Mouse (Mus musculus): ENCODE results near the gene Fbxl13. TPM values are rescaled to one million over a fixed set of nuclear protein-coding genes. Genes with fewer than 3 reads are reported as not detected.

Gene Fbxl13
- total RNA-seq, 2 experiments from 2014 or later: 0.16 to 0.30 TPM

GRCm38 (mm10) chr5:21496321-21496720, 149.1 kb downstream of the Fbxl13 start:
- intact Hi-C loops (cut with DNase I): no loop called here
- no peak for DNase-seq (ENCODE audit: low spot score in 2 of 2)

- DNase-seq (ENCODE audit: low spot score in 2 of 2): no peak
- intact Hi-C loops (cut with DNase I): no loop called here
Observed at GRCm38 (mm10) chr5:21494781-21495180, 150.7 kb downstream of the Fbxl13 start.

- DNase-seq (ENCODE audit: low spot score in 2 of 2): no peak
- intact Hi-C loops (cut with DNase I): no loop called here
Observed at GRCm38 (mm10) chr5:21493294-21493999, 152.0 kb downstream of the Fbxl13 start.

GRCm38 (mm10) chr5:21492213-21492612, 153.2 kb downstream of the Fbxl13 start:
- DNase-seq (ENCODE audit: low spot score in 2 of 2): no peak
- intact Hi-C loops (cut with DNase I): no loop called here

- intact Hi-C loops (cut with DNase I): no loop called here
Observed at GRCm38 (mm10) chr5:21491469-21491868, 154.0 kb downstream of the Fbxl13 start.

GRCm38 (mm10) chr5:21489135-21489534, 156.3 kb downstream of the Fbxl13 start:
- DNase-seq (ENCODE audit: low spot score in 2 of 2): no peak
- intact Hi-C loops (cut with DNase I): no loop called here

More at GRCm38 (mm10) chr5:21491469-21491868, 154.0 kb downstream of the Fbxl13 start:
- no peak for DNase-seq (ENCODE audit: low spot score in 2 of 2)

GRCm38 (mm10) chr5:21488506-21488905, 156.9 kb downstream of the Fbxl13 start:
- intact Hi-C loops (cut with DNase I): no loop called here
- peak in 1 of 2 experiments; percentile 47 for DNase-seq (ENCODE audit: low spot score in 2 of 2)

GRCm38 (mm10) chr5:21487716-21488115, 157.7 kb downstream of the Fbxl13 start:
- intact Hi-C loops (cut with DNase I): no loop called here
- DNase-seq (ENCODE audit: low spot score in 2 of 2): no peak

GRCm38 (mm10) chr5:21487306-21487705, 158.1 kb downstream of the Fbxl13 start:
- DNase-seq (ENCODE audit: low spot score in 2 of 2): no peak
- intact Hi-C loops (cut with DNase I): no loop called here

GRCm38 (mm10) chr5:21486798-21487197, 158.6 kb downstream of the Fbxl13 start:
- intact Hi-C loops (cut with DNase I): no loop called here

GRCm38 (mm10) chr5:21485197-21485829, 160.1 kb downstream of the Fbxl13 start:
- intact Hi-C loops (cut with DNase I): no loop called here
- DNase-seq (ENCODE audit: low spot score in 2 of 2): peak in 1 of 2 experiments; percentile 52

More at GRCm38 (mm10) chr5:21486798-21487197, 158.6 kb downstream of the Fbxl13 start:
- no peak for DNase-seq (ENCODE audit: low spot score in 2 of 2)

- intact Hi-C loops (cut with DNase I): no loop called here
- no peak for DNase-seq (ENCODE audit: low spot score in 2 of 2)
Observed at GRCm38 (mm10) chr5:21483275-21483674, 162.2 kb downstream of the Fbxl13 start.

GRCm38 (mm10) chr5:21482446-21483222, 162.8 kb downstream of the Fbxl13 start:
- intact Hi-C loops (cut with DNase I): no loop called here
- DNase-seq (ENCODE audit: low spot score in 2 of 2): no peak

- no peak for DNase-seq (ENCODE audit: low spot score in 2 of 2)
- intact Hi-C loops (cut with DNase I): no loop called here
Observed at GRCm38 (mm10) chr5:21481521-21481920, 163.9 kb downstream of the Fbxl13 start.

- DNase-seq (ENCODE audit: low spot score in 2 of 2): no peak
- intact Hi-C loops (cut with DNase I): no loop called here
Observed at GRCm38 (mm10) chr5:21479746-21480145, 165.7 kb downstream of the Fbxl13 start.

- intact Hi-C loops (cut with DNase I): no loop called here
- peak in 1 of 2 experiments; percentile 37 for DNase-seq (ENCODE audit: low spot score in 2 of 2)
Observed at GRCm38 (mm10) chr5:21478428-21478827, 167.0 kb downstream of the Fbxl13 start.

- intact Hi-C loops (cut with DNase I): no loop called here
- no peak for DNase-seq (ENCODE audit: low spot score in 2 of 2)
Observed at GRCm38 (mm10) chr5:21468100-21468499, 177.3 kb downstream of the Fbxl13 start.

GRCm38 (mm10) chr5:21467387-21467786, 178.0 kb downstream of the Fbxl13 start:
- DNase-seq (ENCODE audit: low spot score in 2 of 2): no peak
- intact Hi-C loops (cut with DNase I): no loop called here

GRCm38 (mm10) chr5:21440833-21441530, 204.5 kb downstream of the Fbxl13 start:
- no peak for DNase-seq (ENCODE audit: low spot score in 2 of 2)
- intact Hi-C loops (cut with DNase I): no loop called here
